Mouse (Mus musculus): ENCODE measurements at regions not wholly inside any gene's neighbourhood (a gene's known extent, or its start where the extent isn't known, plus 50 kb on each side); places are given as distances from the start of the nearest gene placed in this dataset.

DNA sequence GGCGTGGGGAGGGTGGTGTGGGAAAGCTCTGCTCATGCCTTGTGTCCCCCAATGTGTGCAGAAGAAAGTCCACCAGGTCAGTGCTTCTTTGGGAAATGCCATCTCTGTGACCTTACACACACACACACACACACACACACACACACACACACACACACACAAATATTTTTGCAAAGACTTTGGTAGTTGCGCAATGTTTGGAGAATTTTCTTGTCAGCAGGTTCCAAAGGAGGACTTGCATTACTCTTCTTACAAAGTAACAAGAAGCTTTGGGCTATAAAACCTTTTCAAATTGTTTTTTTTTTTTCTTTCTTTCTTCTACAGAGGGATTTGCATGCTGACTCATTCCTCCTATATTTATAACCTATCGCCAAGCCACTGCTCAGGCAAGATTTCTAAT is 59.1 kb upstream of the Npvf start:
- H3K4me3 ChIP-seq (ENCODE audit: low read depth, low read length), result no peak overlapping the region
- H3K27me3 ChIP-seq (ENCODE audit: control insufficient read depth, insufficient read depth, low read length), result no peaks in the 10 kb centered on the region
- WGBS, result 78% methylated on average over 3 of the region's 3 CpGs
- no peaks in the 10 kb centered on the region for H3K36me3 ChIP-seq (ENCODE audit: control insufficient read depth, insufficient read depth, low read length)
- no peak for TF ChIP-seq POLR2A (IDR thresholded peaks at IDR 0.05; ENCODE audit: low read depth, low read length)
- no peak for TF ChIP-seq CTCF (IDR thresholded peaks at IDR 0.05; ENCODE audit: extremely low read depth, insufficient read length, insufficient replicate concordance, low read depth, low read length)
- H3K27ac ChIP-seq (ENCODE audit: insufficient read depth, low read depth, low read length), result no peak overlapping the region
- H3K4me1 ChIP-seq (ENCODE audit: control insufficient read depth, insufficient read depth, insufficient read length, low read length), result no peaks in the 10 kb centered on the region

DNA sequence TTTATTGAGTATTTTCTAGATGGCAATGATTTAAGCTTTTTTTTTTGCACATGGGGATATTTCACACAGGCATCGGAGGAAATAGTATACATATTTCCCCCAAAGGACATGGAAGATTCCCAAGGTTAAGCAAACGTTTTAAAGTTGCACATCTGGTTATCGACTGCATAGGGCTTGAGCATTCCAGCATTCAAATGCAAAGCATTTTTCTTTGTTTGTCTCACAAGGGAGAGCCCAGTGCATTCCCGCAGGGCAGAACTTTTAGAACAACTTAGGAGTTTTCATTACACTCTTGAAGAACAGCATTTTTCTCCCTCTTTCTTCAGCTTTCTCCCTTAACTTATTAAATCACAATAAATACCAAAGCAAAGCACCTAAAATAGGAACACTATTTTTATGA is 64.4 kb upstream of the Npvf start:
- H3K27me3 ChIP-seq (ENCODE audit: control insufficient read depth, insufficient read depth, low read length), result no peaks in the 10 kb centered on the region

DNA sequence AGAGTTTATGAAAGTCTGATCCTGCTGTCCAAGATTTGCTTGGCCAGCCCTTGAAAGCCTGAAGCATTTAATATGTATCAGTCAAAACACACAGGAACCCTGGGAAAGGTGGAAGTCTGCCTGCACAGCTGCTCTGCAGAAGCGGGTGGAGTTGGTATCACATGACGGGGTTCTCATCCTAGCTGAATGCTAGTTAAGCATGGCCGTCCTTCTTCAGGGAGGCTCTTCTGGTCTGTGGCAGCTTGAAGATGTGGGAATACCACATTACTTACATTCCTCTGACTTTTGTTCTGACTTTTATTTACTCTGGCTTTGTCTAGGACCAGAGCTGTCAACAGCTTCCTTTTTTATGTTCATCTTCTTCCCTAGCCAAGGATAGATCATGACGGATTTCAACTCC is 66.1 kb upstream of the Npvf start:
- Histone ChIP-seq H3K27ac (ENCODE audit: insufficient read depth, low read depth, low read length) (no peak overlapping the region), H3K4me1 (ENCODE audit: control insufficient read depth, insufficient read depth, insufficient read length, low read length) (no peaks in the 10 kb centered on the region), H3K4me3 (ENCODE audit: low read depth, low read length) (no peak overlapping the region), H3K36me3 (ENCODE audit: control insufficient read depth, insufficient read depth, low read length) (no peaks in the 10 kb centered on the region), H3K27me3 (ENCODE audit: control insufficient read depth, insufficient read depth, low read length) (no peaks in the 10 kb centered on the region)
- WGBS, result 41% methylated on average over 4 of the region's 4 CpGs
- TF ChIP-seq CTCF (IDR thresholded peaks at IDR 0.05; ENCODE audit: extremely low read depth, insufficient read length, insufficient replicate concordance, low read depth, low read length), result no peak
- TF ChIP-seq POLR2A (IDR thresholded peaks at IDR 0.05; ENCODE audit: low read depth, low read length), result no peak

More for the DNA sequence above, 64.4 kb upstream of the Npvf start:
- Histone ChIP-seq H3K36me3 (ENCODE audit: control insufficient read depth, insufficient read depth, low read length) (no peaks in the 10 kb centered on the region), H3K27ac (ENCODE audit: insufficient read depth, low read depth, low read length) (no peak overlapping the region), H3K4me1 (ENCODE audit: control insufficient read depth, insufficient read depth, insufficient read length, low read length) (no peaks in the 10 kb centered on the region), H3K4me3 (ENCODE audit: low read depth, low read length) (no peak overlapping the region)
- WGBS, result 46% methylated on average over 4 of the region's 4 CpGs
- no peak for TF ChIP-seq CTCF (IDR thresholded peaks at IDR 0.05; ENCODE audit: extremely low read depth, insufficient read length, insufficient replicate concordance, low read depth, low read length)

DNA sequence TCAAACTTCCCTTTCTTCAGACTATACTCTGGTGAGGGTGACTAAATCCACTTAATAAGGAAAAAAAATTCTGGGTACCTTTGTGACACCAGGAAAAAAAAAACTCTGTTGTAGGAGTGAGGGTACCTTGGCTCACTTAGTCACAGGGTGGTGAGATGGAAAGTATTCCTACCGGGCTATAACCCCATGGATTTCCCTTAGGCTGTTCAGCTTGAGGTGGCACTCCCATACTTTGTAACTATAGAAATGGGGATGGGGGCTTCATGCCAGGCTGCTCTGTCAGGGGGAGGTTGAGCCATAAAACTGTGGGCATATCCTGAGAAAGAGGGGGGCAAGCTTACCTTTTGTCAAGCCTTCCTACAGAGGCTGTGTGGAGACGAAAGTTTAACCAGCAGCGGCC is 71.4 kb upstream of the Npvf start:
- 78% methylated on average over 3 of the region's 3 CpGs for WGBS
- H3K4me3 ChIP-seq (ENCODE audit: low read depth, low read length), result no peak overlapping the region

DNA sequence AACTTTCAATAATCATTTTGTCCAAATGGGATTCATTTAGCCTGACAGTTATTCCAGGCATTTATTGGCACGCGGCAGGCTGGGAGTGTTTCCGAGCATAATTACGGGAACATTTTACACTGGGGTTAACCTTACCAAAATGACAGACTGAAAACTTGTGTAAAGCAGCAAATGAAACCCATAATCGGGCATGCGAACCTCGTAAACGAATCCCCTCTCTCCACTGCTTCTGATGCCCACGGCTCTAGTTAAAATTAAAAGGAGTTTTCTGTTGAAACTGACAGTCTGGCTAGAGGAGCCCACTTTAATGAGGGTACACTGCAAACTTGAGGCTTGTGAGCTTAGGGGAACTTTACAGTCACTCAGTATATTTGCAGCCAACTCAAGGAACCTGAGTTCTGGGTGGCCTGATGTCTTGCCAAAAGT is 71.9 kb upstream of the Npvf start:
- H3K36me3 ChIP-seq (ENCODE audit: control insufficient read depth, insufficient read depth, low read length), result no peaks in the 10 kb centered on the region
- TF ChIP-seq POLR2A (IDR thresholded peaks at IDR 0.05; ENCODE audit: low read depth, low read length), result no peak
- no peak for TF ChIP-seq CTCF (IDR thresholded peaks at IDR 0.05; ENCODE audit: extremely low read depth, insufficient read length, insufficient replicate concordance, low read depth, low read length)
- H3K27ac ChIP-seq (ENCODE audit: insufficient read depth, low read depth, low read length), result no peak overlapping the region
- 82% methylated on average over 9 of the region's 9 CpGs for WGBS
- no peaks in the 10 kb centered on the region for H3K27me3 ChIP-seq (ENCODE audit: control insufficient read depth, insufficient read depth, low read length)
- H3K4me1 ChIP-seq (ENCODE audit: control insufficient read depth, insufficient read depth, insufficient read length, low read length), result no peaks in the 10 kb centered on the region
- H3K4me3 ChIP-seq (ENCODE audit: low read depth, low read length), result no peak overlapping the region

More for the DNA sequence above, 71.4 kb upstream of the Npvf start:
- H3K4me1 ChIP-seq (ENCODE audit: control insufficient read depth, insufficient read depth, insufficient read length, low read length), result no peaks in the 10 kb centered on the region
- TF ChIP-seq CTCF (IDR thresholded peaks at IDR 0.05; ENCODE audit: extremely low read depth, insufficient read length, insufficient replicate concordance, low read depth, low read length), result no peak
- TF ChIP-seq POLR2A (IDR thresholded peaks at IDR 0.05; ENCODE audit: low read depth, low read length), result no peak
- H3K27ac ChIP-seq (ENCODE audit: insufficient read depth, low read depth, low read length), result no peak overlapping the region
- no peaks in the 10 kb centered on the region for H3K36me3 ChIP-seq (ENCODE audit: control insufficient read depth, insufficient read depth, low read length)
- no peaks in the 10 kb centered on the region for H3K27me3 ChIP-seq (ENCODE audit: control insufficient read depth, insufficient read depth, low read length)

DNA sequence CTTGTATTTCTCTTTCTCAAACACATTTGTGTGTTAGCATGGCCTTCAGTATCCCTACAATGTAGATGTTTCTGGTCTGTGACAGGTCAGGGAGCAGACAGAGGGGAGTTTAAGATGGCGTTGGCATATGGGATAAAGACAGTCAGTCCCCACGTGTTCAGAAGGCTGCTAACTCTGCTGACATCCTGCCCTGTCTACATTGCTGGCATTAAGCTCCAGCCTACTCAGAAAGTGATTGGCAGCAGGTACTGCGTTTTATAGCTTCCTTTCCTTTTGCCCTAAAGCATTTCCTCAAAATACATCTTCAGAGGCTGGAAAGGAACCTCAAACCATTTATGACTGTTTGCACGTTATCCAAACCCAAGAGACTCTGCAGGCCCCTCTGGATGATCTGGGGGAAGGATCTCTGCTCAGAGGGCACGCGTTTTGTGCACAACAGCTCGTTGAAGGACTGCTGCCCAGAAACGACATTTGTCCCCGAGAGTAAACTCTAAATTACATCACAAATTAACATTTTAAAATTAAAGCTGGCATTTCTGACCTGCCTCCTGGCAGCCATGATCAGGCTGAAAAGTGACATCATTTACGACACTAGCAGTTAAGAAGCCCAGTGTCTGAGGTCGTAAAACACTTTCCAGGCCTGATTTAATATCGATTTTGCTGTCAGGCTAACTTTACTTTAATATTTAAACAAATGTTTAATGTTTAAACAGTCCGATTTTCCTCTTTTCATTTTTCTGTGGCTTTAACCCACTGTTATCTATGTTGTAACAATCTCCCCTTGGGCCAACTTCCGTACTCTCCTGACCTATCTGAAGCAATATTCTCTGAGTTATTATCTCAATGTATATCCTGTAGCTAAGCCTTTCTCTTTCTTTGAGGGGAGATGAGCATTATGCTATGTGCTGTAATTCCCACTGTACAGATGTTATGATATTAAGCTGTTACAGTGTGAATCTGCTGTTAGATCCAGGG is 76.8 kb upstream of the Npvf start:
- H3K36me3 ChIP-seq (ENCODE audit: control insufficient read depth, insufficient read depth, low read length), result no peaks in the 10 kb centered on the region
- no peaks in the 10 kb centered on the region; the same call in 1 of the 2 replicates for H3K27me3 ChIP-seq (ENCODE audit: control insufficient read depth, insufficient read depth, low read length)
- H3K4me3 ChIP-seq (ENCODE audit: low read depth, low read length), result no peak overlapping the region
- H3K27ac ChIP-seq (ENCODE audit: insufficient read depth, low read depth, low read length), result no peak overlapping the region
- TF ChIP-seq CTCF (IDR thresholded peaks at IDR 0.05; ENCODE audit: extremely low read depth, insufficient read length, insufficient replicate concordance, low read depth, low read length) (no peak), POLR2A (IDR thresholded peaks at IDR 0.05; ENCODE audit: low read depth, low read length) (no peak)
- WGBS, result 24% methylated on average over 14 of the region's 14 CpGs
- H3K4me1 ChIP-seq (ENCODE audit: control insufficient read depth, insufficient read depth, insufficient read length, low read length), result no peaks in the 10 kb centered on the region

DNA sequence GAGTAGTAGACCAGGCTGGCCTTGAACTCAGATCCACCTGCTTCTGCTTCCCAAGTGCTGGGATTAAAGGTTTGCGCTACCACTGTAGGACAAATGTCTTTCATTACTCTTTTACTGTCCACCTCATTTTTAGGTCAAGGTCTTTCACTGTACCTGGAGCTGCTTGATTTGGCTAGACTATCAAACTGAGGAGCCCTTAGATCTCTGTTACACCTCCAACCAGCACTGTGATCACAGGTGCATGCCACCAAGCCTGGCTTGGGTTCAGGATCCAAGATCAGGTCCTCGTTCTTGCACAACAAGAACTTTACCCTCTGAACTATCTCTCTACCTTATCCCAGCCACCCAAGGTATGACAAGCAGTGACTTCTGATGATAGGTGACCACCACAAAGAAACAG is 80.5 kb upstream of the Npvf start:
- Histone ChIP-seq H3K4me3 (ENCODE audit: low read depth, low read length) (no peak overlapping the region), H3K4me1 (ENCODE audit: control insufficient read depth, insufficient read depth, insufficient read length, low read length) (no peaks in the 10 kb centered on the region), H3K27me3 (ENCODE audit: control insufficient read depth, insufficient read depth, low read length) (no peaks in the 10 kb centered on the region; the same call in 1 of the 2 replicates), H3K27ac (ENCODE audit: insufficient read depth, low read depth, low read length) (no peak overlapping the region), H3K36me3 (ENCODE audit: control insufficient read depth, insufficient read depth, low read length) (no peaks in the 10 kb centered on the region)
- WGBS, result 59% methylated on average over 2 of the region's 2 CpGs
- no peak for TF ChIP-seq CTCF (IDR thresholded peaks at IDR 0.05; ENCODE audit: extremely low read depth, insufficient read length, insufficient replicate concordance, low read depth, low read length)
- TF ChIP-seq POLR2A (IDR thresholded peaks at IDR 0.05; ENCODE audit: low read depth, low read length), result no peak

All from small intestine, adult 2 months (tissue).